Mouse (Mus musculus) lung, postnatal 0 days (tissue): ENCODE results near the gene Actr6.
A peak's percentile ranks its signal among the peaks of the same experiment; 100 is the strongest.

Experiments used
- CTCF ChIP-seq: IDR thresholded peaks from 2 replicates; pipeline ENCODE4 v1.5.1; 2016; ENCODE audit warnings: antibody characterized with exemption, mild to moderate bottlenecking
- EP300 ChIP-seq: IDR thresholded peaks from 2 replicates; pipeline ENCODE4 v1.6.1; 2016; ENCODE audit warnings: antibody characterized with exemption, mild to moderate bottlenecking, control low read depth

DNA sequence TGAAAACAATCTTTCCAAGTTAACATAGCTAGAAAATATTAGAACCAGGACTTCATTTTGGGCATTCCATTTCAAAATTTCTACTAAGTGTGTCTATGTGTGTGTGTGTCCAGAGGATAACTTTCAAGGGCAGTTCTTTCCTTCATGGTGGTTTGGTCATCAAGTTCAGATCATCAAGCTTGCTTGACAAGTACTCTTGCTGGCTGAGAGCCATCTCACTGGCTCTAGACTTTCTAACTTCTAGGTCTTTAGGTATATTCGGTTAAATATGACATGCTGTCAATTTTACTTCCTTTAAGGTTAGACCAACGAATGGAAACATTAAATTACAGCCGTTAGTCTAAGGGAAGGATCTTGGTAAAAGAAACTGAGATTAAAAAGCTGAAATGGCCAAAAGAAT, 12.2 kb upstream of the Actr6 start:
- TF ChIP-seq EP300 (peak; percentile 48; the same call in 1 of the 2 replicates), CTCF (no peak)
